Mouse (Mus musculus): ENCODE results near the gene Slc38a11.

DNA sequence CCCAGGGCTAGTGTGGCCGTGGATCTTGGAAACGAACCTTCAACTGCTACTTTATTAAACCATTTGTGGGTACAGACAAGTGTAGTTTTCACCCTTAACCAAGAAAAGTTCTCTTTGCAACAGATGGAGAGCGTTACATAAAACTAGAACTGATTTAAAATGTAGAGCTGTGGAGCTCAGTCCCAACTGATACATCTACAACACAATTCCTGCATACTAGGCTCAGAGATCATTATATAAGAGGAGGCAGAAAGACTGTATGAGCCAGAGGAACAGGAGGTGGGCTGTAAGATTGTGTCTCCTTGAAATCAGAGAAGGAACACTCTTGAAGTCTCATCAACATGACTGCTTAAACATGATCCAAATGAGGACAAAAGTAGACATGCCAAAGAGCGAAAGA lies 9.2 kb upstream of the Slc38a11 start:
- TF ChIP-seq EP300 (IDR thresholded peaks at IDR 0.05; ENCODE audit: insufficient read depth, low read depth, low read length) (no peak), CTCF (IDR thresholded peaks at IDR 0.05; ENCODE audit: low read depth, low read length) (no peak), POLR2A (IDR thresholded peaks at IDR 0.05; ENCODE audit: insufficient read depth, low read length) (no peak)

Measured in ES-Bruce4 (cell line).